Mouse (Mus musculus) bone marrow macrophage, adult 2 months (primary cell): ENCODE results near the gene Rxra.
A peak's percentile ranks its signal among the peaks of the same experiment; 100 is the strongest.

Source experiments
- CTCF ChIP-seq: IDR thresholded peaks from 2 replicates; pipeline ENCODE4 v1.5.1; 2012; ENCODE audit warnings: low read depth, mild to moderate bottlenecking, low read length, moderate library complexity
- POLR2A ChIP-seq: IDR thresholded peaks from 2 replicates; pipeline ENCODE4 v1.6.1; 2012; ENCODE audit warnings: mild to moderate bottlenecking, low read depth, low read length, borderline replicate concordance

DNA sequence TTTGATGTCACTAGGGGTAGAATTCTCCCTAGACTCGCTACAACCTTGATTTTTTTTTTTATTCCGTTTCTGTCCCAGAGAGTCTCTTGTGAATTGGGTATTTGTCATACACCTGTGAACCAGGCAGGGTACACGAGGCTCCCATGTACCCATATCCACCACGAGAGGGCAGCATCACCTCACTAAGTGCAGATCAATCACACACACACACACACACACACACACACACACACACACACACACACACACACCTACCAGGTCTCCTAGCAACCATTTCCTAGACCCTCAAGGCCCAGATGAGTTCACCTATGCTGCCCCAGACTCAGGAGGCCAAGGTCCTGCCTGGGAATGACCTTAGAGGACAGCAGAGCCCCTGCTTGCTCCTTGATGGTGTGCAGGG, 94.0 kb downstream of the Rxra start:
- no peak for TF ChIP-seq POLR2A
- peak; percentile 55 for TF ChIP-seq CTCF
